Mouse (Mus musculus) E14TG2a.4 (cell line): Measurements from ENCODE around the gene Taok3.

Experiments used
- H3K27me3 ChIP-seq: 2 replicates; pipeline ENCODE4 v1.6.1; 2014; ENCODE audit warnings: low read length, control low read depth; ENCODE audit not compliant: insufficient read depth
- H3K36me3 ChIP-seq: 2 replicates; pipeline ENCODE4 v1.6.1; 2014; ENCODE audit warnings: low read length, control low read depth; ENCODE audit not compliant: insufficient read depth
- H3K4me1 ChIP-seq: replicated peaks from 2 replicates; pipeline ENCODE4 v1.6.1; 2014; ENCODE audit warnings: low read depth, low read length, control low read depth
- H3K4me3 ChIP-seq: replicated peaks from 2 replicates; pipeline ENCODE4 v1.5.1; 2014; ENCODE audit warnings: mild to moderate bottlenecking, low read length
- H3K9me3 ChIP-seq: 2 replicates; pipeline ENCODE4 v1.6.1; 2014; ENCODE audit warnings: low read length, control low read depth
- CTCF ChIP-seq: conservative IDR thresholded peaks from 2 replicates; pipeline ENCODE4 v1.5.1; 2014; ENCODE audit warnings: low read length
- NANOG ChIP-seq: IDR thresholded peaks from 2 replicates; pipeline ENCODE4 v1.6.1; 2014; ENCODE audit warnings: borderline replicate concordance, low read length, mixed read lengths
- POU5F1 ChIP-seq: IDR thresholded peaks from 2 replicates; pipeline ENCODE4 v1.6.1; 2014; ENCODE audit warnings: low read length, borderline replicate concordance

The Taok3 gene

DNA sequence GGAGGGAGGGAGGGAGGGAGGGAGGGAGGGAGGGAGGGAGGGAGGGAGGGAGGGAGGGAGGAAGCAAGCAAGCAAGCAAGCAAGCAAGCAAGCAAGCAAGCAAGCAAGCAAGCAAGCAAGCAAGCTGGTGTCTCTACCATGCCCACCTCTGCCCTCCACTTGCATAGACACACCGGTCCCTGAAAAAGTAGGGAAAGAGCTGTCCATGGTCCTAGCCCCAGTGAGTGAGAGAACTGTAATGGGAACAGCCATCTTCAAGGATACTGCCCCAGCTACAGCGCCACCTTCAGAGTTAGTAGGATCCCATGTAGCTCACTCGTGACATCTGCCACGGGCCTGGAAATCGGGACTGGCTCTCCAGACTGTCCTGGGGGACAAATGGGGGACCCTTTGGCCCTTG, 144.8 kb downstream of the Taok3 start:
- Histone ChIP-seq H3K4me3 (no peak overlapping the region), H3K9me3 (no peaks in the 10 kb centered on the region), H3K27me3 (no peaks in the 10 kb centered on the region), H3K36me3 (peaks cover 15% of the 10 kb centered on the region; the same call in 1 of the 2 replicates), H3K4me1 (peaks cover 30% of the 10 kb centered on the region)
- TF ChIP-seq NANOG (no peak), CTCF (peak; percentile 29), POU5F1 (no peak)

DNA sequence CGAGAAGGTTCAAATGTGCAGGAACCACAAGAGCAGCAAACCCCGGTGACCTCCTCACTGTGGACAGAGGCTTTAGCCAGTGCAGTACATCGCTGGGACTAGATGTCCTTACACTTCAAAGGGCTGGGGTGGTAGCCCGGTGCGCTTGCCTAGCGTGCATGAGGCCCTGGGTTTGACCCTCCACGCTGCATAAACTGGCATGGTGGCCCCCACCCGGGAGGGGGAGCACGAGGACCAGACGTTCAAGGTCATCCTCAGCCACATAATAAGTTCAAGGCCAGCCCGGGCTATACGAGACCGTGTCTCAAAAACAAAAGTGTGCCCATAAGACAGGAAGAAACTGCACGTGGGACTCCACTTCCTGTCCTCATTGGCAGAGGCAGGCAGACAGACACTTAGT, 148.0 kb downstream of the Taok3 start:
- Histone ChIP-seq H3K4me1 (peaks cover 31% of the 10 kb centered on the region), H3K36me3 (peaks cover 17% of the 10 kb centered on the region; the same call in 1 of the 2 replicates), H3K27me3 (no peaks in the 10 kb centered on the region), H3K4me3 (no peak overlapping the region), H3K9me3 (no peaks in the 10 kb centered on the region)
- TF ChIP-seq CTCF: no peak
- TF ChIP-seq NANOG: no peak
- no peak for TF ChIP-seq POU5F1

DNA sequence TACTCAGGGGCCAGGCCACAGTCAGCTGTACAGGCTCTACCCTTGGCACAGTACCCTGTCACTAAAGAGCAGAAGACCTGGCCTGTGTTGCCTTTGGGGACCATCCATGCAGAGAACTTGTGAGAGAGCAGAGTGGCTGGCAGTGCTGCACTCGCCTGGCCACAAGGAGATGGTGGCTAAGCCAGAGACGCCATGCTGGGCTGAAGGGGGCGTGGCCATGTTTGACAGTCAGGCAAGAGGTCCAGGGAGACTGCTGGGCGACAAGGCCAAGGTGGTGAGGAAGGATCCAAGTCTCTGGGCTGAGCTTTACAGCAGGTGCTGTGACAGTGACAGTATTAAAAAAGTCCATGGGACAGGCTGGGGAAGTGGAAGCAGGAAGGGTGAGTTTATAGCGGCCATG, 148.8 kb downstream of the Taok3 start:
- TF ChIP-seq CTCF (no peak), NANOG (no peak), POU5F1 (no peak)
- peaks cover 20% of the 10 kb centered on the region; the same call in 1 of the 2 replicates for H3K36me3 ChIP-seq

DNA sequence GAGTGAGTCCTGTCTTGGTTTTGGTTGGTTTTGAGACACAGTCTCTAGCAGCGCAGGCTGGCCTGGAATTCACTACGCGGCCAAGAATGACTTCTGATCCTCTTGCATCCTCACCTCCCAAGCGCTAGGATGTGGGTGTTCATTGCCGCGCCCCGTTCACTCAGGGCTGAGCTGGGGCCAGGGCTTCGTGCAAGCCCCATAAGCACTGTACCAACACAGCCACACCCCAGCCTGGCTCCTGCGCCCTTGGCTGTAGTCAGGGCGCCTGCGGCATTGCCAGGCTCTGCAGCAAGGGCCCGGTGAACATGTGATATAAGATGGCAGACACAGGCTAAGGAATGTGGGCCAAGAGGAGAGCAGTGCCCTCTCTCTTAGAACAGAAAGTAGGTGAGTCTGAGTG, 149.5 kb downstream of the Taok3 start:
- H3K4me3 ChIP-seq: no peak overlapping the region
- no peaks in the 10 kb centered on the region for H3K9me3 ChIP-seq
- peaks cover 21% of the 10 kb centered on the region for H3K4me1 ChIP-seq
- peaks cover 20% of the 10 kb centered on the region; the same call in 1 of the 2 replicates for H3K36me3 ChIP-seq
- no peak for TF ChIP-seq CTCF
- TF ChIP-seq POU5F1: no peak
- no peak for TF ChIP-seq NANOG
- no peaks in the 10 kb centered on the region for H3K27me3 ChIP-seq

More for the DNA sequence above, 148.8 kb downstream of the Taok3 start:
- no peaks in the 10 kb centered on the region for H3K27me3 ChIP-seq
- H3K9me3 ChIP-seq: no peaks in the 10 kb centered on the region
- H3K4me3 ChIP-seq: no peak overlapping the region
- H3K4me1 ChIP-seq: peaks cover 24% of the 10 kb centered on the region

DNA sequence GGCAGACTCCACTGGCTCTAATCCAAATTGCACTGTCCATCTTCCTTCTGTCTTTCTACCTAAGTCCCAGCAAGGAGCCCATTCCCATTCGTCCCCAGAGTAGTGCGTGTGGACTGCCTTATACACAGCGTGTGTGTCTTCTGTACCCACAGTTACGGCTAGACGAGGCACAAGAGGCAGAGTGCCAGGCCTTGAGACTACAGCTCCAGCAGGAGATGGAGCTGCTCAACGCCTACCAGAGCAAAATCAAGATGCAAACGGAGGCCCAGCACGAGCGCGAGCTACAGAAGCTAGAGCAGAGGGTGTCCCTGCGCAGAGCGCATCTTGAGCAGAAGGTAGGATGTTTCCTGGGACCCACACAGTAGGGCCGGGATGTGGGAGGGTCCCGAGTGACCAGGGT, 152.0 kb downstream of the Taok3 start:
- no peaks in the 10 kb centered on the region for H3K27me3 ChIP-seq
- peaks cover 14% of the 10 kb centered on the region; the same call in 1 of the 2 replicates for H3K36me3 ChIP-seq
- no peak overlapping the region for H3K4me3 ChIP-seq
- TF ChIP-seq POU5F1: no peak
- TF ChIP-seq CTCF: no peak
- TF ChIP-seq NANOG: no peak
- H3K9me3 ChIP-seq: no peaks in the 10 kb centered on the region
- H3K4me1 ChIP-seq: peaks cover 16% of the 10 kb centered on the region

DNA sequence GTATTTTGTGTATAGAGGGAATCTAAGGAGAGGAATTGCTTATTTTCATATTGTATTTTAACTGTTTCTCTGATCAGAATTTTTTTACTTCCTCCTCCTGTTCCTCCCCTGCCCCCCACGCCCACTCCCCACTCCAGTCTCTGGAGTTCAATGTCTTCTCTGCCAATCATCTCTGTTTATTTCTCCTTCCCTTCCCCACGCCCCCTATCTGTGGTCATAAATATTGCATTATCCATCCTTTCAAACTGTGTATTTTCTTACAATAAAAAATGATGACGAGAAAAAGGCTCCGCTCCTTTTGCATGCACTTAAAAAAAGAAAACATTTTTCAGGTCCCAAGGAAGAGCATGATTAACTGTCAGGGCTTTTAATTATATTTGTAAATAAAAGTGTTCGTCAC, 154.9 kb downstream of the Taok3 start:
- H3K4me3 ChIP-seq: no peak overlapping the region
- H3K4me1 ChIP-seq: peaks cover 14% of the 10 kb centered on the region
- H3K9me3 ChIP-seq: no peaks in the 10 kb centered on the region
- TF ChIP-seq POU5F1 (no peak), CTCF (peak; percentile 75)
- H3K27me3 ChIP-seq: no peaks in the 10 kb centered on the region
- peaks cover 18% of the 10 kb centered on the region; the same call in 1 of the 2 replicates for H3K36me3 ChIP-seq

DNA sequence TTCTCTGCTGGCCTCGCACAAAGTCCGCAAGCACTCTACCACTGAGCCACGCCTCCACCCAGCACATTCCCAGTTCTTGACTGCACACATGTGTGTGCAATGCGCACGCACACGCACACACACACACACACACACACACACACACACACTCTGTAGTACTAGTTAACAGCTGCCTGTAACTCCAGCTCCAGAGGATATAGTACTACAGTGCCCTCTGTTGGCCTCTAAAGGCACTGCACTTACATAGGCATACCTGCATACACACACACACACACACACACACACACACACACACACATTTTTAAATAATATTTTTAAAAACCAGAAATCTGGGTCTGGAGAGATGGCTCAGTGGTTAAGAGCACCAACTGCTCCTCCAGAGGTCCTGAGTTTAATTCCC, 157.9 kb downstream of the Taok3 start:
- Histone ChIP-seq H3K4me3 (no peak overlapping the region), H3K9me3 (no peaks in the 10 kb centered on the region), H3K27me3 (no peaks in the 10 kb centered on the region), H3K4me1 (peaks cover 39% of the 10 kb centered on the region), H3K36me3 (peaks cover 36% of the 10 kb centered on the region)
- TF ChIP-seq POU5F1 (no peak), CTCF (peak; percentile 33; the same call in 1 of the 2 replicates)

DNA sequence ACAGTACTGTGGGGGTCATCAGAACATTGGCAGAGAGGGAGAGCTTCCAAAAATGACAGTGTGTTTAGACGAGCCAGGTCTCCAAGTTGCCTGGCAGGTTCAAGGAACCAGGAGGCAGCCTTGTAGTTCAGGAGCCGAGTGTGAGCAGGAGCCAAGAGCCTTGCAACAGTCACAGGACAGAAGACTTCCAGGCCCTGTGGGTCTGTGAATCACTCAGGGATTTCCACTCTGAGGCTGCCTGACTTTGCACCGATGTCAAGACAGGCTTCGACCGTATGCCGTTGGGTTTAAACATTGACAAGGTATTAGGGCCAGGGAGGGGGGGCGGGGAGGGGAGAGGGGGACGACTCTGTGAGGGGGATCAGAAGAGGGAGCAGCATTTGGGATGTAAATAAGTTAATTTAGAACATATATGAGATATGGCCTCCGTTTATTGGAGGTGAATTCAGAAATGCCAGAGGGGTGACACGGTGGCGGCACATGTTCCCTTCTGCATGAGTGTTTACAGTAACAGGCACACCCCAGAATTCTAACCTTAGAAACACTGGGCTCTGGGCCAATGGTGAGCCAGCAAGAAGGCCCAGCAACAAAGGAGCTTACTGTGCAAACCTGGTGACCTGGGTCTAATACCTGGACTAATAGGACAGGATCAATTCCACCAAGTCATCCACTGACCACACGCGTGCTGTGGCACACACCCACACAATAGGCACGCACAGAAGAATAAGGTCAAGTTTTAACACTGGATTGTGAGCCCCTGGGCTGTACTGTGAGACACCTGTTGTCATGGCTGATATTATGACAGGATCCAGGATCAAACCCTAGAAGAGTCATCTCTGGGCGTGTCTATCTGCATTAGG, 159.1 kb downstream of the Taok3 start:
- Histone ChIP-seq H3K36me3 (peaks cover 41% of the 10 kb centered on the region), H3K4me3 (no peak overlapping the region), H3K4me1 (peaks cover 45% of the 10 kb centered on the region), H3K9me3 (no peaks in the 10 kb centered on the region), H3K27me3 (no peaks in the 10 kb centered on the region)
- no peak for TF ChIP-seq POU5F1
- TF ChIP-seq CTCF: no peak
- no peak for TF ChIP-seq NANOG

DNA sequence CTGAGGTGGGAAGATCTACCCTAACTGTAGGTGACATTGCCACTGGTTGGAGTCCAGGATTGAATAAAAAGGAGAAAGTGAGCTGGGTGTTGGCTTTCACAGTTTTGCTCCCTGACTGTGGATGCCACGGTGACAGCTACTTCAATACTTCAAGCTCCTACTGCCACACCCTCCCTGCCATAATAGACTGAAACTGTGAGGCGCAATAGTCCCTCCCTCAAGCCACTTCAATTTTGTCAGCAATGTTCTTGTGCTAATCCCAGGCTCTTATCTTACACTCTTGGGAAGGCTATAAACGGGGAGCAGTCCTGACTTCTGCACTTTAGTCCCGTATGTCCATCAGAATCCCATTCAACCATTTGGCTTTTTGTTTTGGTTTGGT, 159.7 kb downstream of the Taok3 start:
- TF ChIP-seq CTCF (no peak), POU5F1 (no peak), NANOG (no peak)
- Histone ChIP-seq H3K4me1 (peaks cover 51% of the 10 kb centered on the region), H3K27me3 (no peaks in the 10 kb centered on the region), H3K9me3 (no peaks in the 10 kb centered on the region), H3K36me3 (peaks cover 47% of the 10 kb centered on the region), H3K4me3 (no peak overlapping the region)
